Mouse (Mus musculus) testis, adult 2 months (tissue): ENCODE results near the gene Ankrd33b. TPM values are rescaled to one million over a fixed set of nuclear protein-coding genes. Genes with fewer than 3 reads are reported as not detected.

Experiments used
- H3K27ac ChIP-seq: fragments of 200-500 bp; 2 replicates; pipeline ENCODE4 v1.5.1; 2012; ENCODE audit warnings: low read depth, low read length; ENCODE audit not compliant: control insufficient read depth, insufficient read depth
- H3K27me3 ChIP-seq: fragments of 200-500 bp; 2 replicates; pipeline ENCODE4 v1.6.1; 2012; ENCODE audit warnings: mild to moderate bottlenecking, low read length, moderate library complexity; ENCODE audit not compliant: control insufficient read depth, insufficient read depth
- H3K36me3 ChIP-seq: fragments of 200-500 bp; 2 replicates; pipeline ENCODE4 v1.6.1; 2012; ENCODE audit warnings: mild to moderate bottlenecking, low read length; ENCODE audit not compliant: control insufficient read depth, insufficient read depth
- H3K4me1 ChIP-seq: fragments of 200-500 bp; 2 replicates; pipeline ENCODE4 v1.6.1; 2012; ENCODE audit warnings: low read length; ENCODE audit not compliant: control insufficient read depth, insufficient read depth
- H3K4me3 ChIP-seq: fragments of 200-500 bp; 2 replicates; pipeline ENCODE4 v1.5.1; 2012; ENCODE audit warnings: low read depth, mild to moderate bottlenecking, low read length, moderate library complexity, mixed read lengths; ENCODE audit not compliant: control insufficient read depth
- CTCF ChIP-seq: fragments of 200-500 bp; IDR thresholded peaks from 2 replicates; pipeline ENCODE4 v1.5.1; 2012; ENCODE audit warnings: low read depth, mild to moderate bottlenecking, inconsistent platforms, low read length, moderate library complexity; ENCODE audit not compliant: control insufficient read depth, insufficient read depth, insufficient replicate concordance
- POLR2A ChIP-seq: fragments of 200-500 bp; IDR thresholded peaks from 2 replicates; pipeline ENCODE4 v1.6.1; 2012; ENCODE audit warnings: low read depth, mild to moderate bottlenecking, inconsistent platforms, low read length, moderate library complexity; ENCODE audit not compliant: control insufficient read depth
- polyA plus RNA-seq: library from polyadenylated mRNA; depleted of rRNA; stranded (reverse); fragments of >200 nt; gene quantifications from 2 replicates; pipeline ENCODE4 v1.2.3, GENCODE M21; 2012

The Ankrd33b gene
- polyA plus RNA-seq, 1 experiment = 0.58 TPM

GRCm38 (mm10) chr15:31268148-31268547, 99.4 kb downstream of the Ankrd33b start:
- no peak overlapping the region for H3K27ac ChIP-seq
- H3K4me1 ChIP-seq = no peaks in the 10 kb centered on the region; the same call in 1 of the 2 replicates
- H3K4me3 ChIP-seq = peak overlapping the region; percentile 76
- TF ChIP-seq POLR2A (no peak; the same call in 1 of the 2 replicates), CTCF (no peak)
- no peaks in the 10 kb centered on the region for H3K36me3 ChIP-seq
- no peaks in the 10 kb centered on the region for H3K27me3 ChIP-seq

- Histone ChIP-seq H3K4me1 (no peaks in the 10 kb centered on the region; the same call in 1 of the 2 replicates), H3K27me3 (no peaks in the 10 kb centered on the region), H3K36me3 (no peaks in the 10 kb centered on the region), H3K4me3 (peak overlapping the region; percentile 57), H3K27ac (no peak overlapping the region)
- no peak for TF ChIP-seq CTCF
- no peak for TF ChIP-seq POLR2A
Measured at GRCm38 (mm10) chr15:31265845-31266244, 101.7 kb downstream of the Ankrd33b start.

- H3K4me1 ChIP-seq = no peaks in the 10 kb centered on the region; the same call in 1 of the 2 replicates
- no peaks in the 10 kb centered on the region for H3K36me3 ChIP-seq
- no peaks in the 10 kb centered on the region for H3K27me3 ChIP-seq
- TF ChIP-seq CTCF = no peak
- TF ChIP-seq POLR2A = no peak
- H3K27ac ChIP-seq = no peak overlapping the region
- peak overlapping the region; percentile 32 for H3K4me3 ChIP-seq
Measured at GRCm38 (mm10) chr15:31265404-31265803, 102.1 kb downstream of the Ankrd33b start.

GRCm38 (mm10) chr15:31264827-31265226, 102.7 kb downstream of the Ankrd33b start:
- TF ChIP-seq POLR2A = no peak
- peak; percentile 76; the same call in 1 of the 2 replicates for TF ChIP-seq CTCF
- no peaks in the 10 kb centered on the region for H3K36me3 ChIP-seq
- H3K4me3 ChIP-seq = no peak overlapping the region
- H3K4me1 ChIP-seq = no peaks in the 10 kb centered on the region; the same call in 1 of the 2 replicates
- no peaks in the 10 kb centered on the region for H3K27me3 ChIP-seq
- H3K27ac ChIP-seq = no peak overlapping the region

GRCm38 (mm10) chr15:31262361-31262760, 105.2 kb downstream of the Ankrd33b start:
- Histone ChIP-seq H3K36me3 (no peaks in the 10 kb centered on the region), H3K4me3 (no peak overlapping the region), H3K27me3 (no peaks in the 10 kb centered on the region), H3K27ac (no peak overlapping the region), H3K4me1 (no peaks in the 10 kb centered on the region; the same call in 1 of the 2 replicates)
- no peak for TF ChIP-seq POLR2A
- no peak for TF ChIP-seq CTCF

- Histone ChIP-seq H3K27me3 (no peaks in the 10 kb centered on the region), H3K4me1 (no peaks in the 10 kb centered on the region; the same call in 1 of the 2 replicates), H3K4me3 (no peak overlapping the region), H3K36me3 (no peaks in the 10 kb centered on the region), H3K27ac (no peak overlapping the region)
- TF ChIP-seq CTCF (no peak), POLR2A (no peak)
Measured at GRCm38 (mm10) chr15:31261094-31261493, 106.4 kb downstream of the Ankrd33b start.

- no peaks in the 10 kb centered on the region; the same call in 1 of the 2 replicates for H3K4me1 ChIP-seq
- no peaks in the 10 kb centered on the region for H3K36me3 ChIP-seq
- TF ChIP-seq POLR2A (no peak), CTCF (peak; percentile 42; the same call in 1 of the 2 replicates)
- no peak overlapping the region for H3K4me3 ChIP-seq
- no peaks in the 10 kb centered on the region for H3K27me3 ChIP-seq
- peak overlapping the region; percentile 15 for H3K27ac ChIP-seq
Measured at GRCm38 (mm10) chr15:31258693-31259439, 108.7 kb downstream of the Ankrd33b start.
